Mouse (Mus musculus) heart, postnatal 0 days (tissue): ENCODE measurements around the gene Vmn2r18.

Experiments
- CTCF ChIP-seq: IDR thresholded peaks from 2 replicates; pipeline ENCODE4 v1.5.1; 2016; ENCODE audit warnings: antibody characterized with exemption, control low read depth, low read depth
- EP300 ChIP-seq: IDR thresholded peaks from 2 replicates; pipeline ENCODE4 v1.6.1; 2016; ENCODE audit warnings: antibody characterized with exemption, low read depth

DNA sequence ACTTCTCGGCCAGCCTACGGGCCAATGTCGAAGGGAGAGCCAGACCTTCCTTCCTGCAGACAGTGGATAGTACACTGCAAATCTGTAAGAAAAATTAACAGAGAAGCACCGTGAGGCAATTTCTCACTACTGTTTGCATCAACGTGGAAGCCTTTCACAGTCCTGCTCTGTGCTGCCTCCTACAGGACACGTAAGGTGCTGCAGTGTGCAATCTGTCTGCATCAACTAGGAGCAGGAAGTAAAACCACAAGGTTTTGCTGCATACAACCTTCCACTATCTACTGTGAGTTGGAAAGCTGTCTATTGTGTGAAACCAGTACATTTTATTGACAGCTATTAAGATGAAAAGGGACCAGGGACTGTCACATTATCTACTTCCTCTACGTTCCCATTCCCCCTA lies 39.0 kb upstream of the Vmn2r18 start:
- TF ChIP-seq CTCF (peak; percentile 47), EP300 (no peak)
